Mouse (Mus musculus) mature B cell (primary cell): ENCODE measurements around the gene Cdyl.

Source experiments
- in situ Hi-C: fragments of 300-500 bp; cut with MboI; formaldehyde crosslinking; loops from 2 replicates; pipeline ENCODE4 v1.14.3; 2019

Cdyl gene

GRCm38 (mm10) chr13:35843383-35843782 is 183.8 kb downstream of the Cdyl start:
- in situ Hi-C loops: no loop called here

GRCm38 (mm10) chr13:35845306-35845705 is 185.7 kb downstream of the Cdyl start:
- in situ Hi-C loops: no loop called here

- in situ Hi-C loops: no loop called here
Measured at GRCm38 (mm10) chr13:35848694-35849093, 189.1 kb downstream of the Cdyl start.

DNA sequence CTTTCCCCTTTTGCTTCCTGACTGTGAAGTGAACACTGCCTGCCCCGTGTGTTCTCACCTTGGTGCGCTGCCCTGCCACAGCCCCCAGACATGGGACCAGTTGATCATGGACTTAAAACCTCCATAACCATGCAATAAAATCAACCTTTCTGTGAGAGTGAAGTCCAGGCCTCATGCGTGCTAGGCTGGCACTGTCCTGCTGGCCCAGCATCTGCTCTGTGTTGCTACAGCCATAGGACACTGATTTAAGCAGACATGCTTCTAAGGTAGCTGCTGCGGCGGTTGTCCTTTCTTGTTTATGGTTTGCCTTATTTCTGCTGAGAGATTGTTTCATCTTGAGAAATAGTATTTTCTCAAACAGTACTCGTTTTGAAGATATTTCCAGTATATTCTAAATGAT is 191.9 kb downstream of the Cdyl start:
- in situ Hi-C loops: no loop called here

- in situ Hi-C loops: no loop called here
Measured at GRCm38 (mm10) chr13:35852851-35853575, 193.4 kb downstream of the Cdyl start.

GRCm38 (mm10) chr13:35857486-35857885 is 197.9 kb downstream of the Cdyl start:
- in situ Hi-C loops: no loop called here

- in situ Hi-C loops: no loop called here
Measured at GRCm38 (mm10) chr13:35860916-35861315, 201.3 kb downstream of the Cdyl start.

GRCm38 (mm10) chr13:35870659-35871058 is 211.0 kb downstream of the Cdyl start:
- in situ Hi-C loops: no loop called here

DNA sequence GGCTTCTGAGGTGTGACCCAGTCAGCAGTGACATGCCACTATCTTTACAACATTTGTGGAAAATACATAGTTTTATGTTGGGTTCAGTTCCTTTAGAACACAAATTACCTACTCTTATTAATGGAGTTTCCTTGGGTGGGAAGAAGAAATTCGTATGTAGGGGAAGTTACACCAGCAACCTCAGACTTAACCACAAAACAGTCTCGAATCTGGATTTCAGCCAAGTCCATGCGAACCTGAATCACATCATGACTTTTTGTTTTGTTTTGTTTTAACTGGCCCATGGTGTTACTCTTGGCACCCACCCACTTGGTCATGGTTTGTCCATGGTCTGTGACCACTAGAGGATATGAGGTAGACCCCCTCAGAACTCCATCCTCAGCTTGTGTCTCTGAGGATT is 211.5 kb downstream of the Cdyl start:
- in situ Hi-C loops: no loop called here

GRCm38 (mm10) chr13:35875396-35875795 is 215.8 kb downstream of the Cdyl start:
- in situ Hi-C loops: no loop called here

DNA sequence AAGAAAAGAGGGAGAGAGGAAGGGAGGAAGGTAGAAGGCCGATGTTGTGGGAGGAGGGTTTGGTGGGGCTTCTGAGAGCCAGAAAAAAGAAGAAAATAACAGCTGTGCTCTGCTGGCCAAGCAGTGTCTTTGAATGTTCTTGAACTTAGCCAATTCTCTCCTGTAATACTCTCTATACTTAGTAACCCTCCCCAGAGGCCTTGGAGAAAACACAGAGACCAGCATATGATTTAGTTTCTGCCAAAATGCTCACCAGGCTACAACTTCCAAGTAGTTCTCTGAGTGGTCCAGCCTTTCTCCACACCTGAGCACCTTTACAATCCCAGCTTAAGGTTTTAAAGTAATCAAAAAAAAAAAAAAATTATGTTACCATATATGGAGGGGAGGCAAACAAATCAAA is 218.6 kb downstream of the Cdyl start:
- in situ Hi-C loops: no loop called here

GRCm38 (mm10) chr13:35879068-35879467 is 219.4 kb downstream of the Cdyl start:
- in situ Hi-C loops: no loop called here

DNA sequence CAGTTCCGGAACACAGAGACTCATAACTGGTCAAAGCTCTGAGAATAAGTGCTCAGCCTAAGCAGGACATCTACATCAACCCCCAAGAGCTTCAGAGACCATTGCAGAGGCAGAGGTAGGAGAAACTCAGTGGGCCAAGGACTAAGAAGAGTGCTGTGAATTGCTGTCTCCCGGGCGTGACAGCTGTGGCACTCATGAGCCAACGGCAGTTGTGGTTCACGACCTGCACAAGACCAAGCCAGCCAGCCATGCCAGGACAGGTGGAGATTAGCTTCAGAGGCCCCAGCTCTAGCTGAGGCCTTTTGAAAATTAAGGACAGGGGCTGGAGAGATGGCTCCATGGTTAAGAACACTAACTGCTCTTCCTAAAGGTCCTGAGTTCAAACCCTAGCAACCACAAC is 219.9 kb downstream of the Cdyl start:
- in situ Hi-C loops: no loop called here

- in situ Hi-C loops: no loop called here
Measured at GRCm38 (mm10) chr13:35880555-35881046, 221.0 kb downstream of the Cdyl start.

DNA sequence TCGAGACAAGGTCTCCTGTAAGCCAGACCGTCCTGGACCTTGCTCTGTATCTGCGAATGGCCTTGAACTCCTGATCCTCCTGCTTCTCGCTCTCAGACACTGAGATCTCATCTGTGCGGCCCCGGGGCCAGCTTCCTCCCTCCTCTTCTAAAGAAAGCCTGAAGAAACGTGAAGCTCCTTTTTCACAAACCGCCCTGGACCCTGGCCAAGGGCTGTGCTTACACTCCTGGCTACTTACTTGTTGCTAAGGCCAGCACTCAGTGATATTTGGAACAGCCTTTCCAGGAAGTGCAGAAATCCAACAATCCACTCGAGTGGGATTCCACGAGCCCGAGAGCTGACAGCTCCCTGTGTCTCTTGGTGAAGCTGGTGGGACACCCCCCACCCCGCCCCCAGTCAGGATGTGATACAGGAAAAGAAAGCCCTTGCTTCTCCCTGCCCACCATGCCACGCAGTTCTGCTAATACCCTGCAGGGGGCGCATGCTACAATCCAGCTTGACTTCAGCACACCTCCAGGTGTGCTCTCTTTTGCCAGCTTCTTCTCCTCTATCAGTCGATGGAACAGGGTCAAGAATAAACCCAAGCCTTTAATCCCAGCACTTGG is 226.6 kb downstream of the Cdyl start:
- in situ Hi-C loops: no loop called here

GRCm38 (mm10) chr13:35892866-35893265 is 233.2 kb downstream of the Cdyl start:
- in situ Hi-C loops: no loop called here

GRCm38 (mm10) chr13:35905378-35905777 is 245.7 kb downstream of the Cdyl start:
- in situ Hi-C loops: no loop called here

DNA sequence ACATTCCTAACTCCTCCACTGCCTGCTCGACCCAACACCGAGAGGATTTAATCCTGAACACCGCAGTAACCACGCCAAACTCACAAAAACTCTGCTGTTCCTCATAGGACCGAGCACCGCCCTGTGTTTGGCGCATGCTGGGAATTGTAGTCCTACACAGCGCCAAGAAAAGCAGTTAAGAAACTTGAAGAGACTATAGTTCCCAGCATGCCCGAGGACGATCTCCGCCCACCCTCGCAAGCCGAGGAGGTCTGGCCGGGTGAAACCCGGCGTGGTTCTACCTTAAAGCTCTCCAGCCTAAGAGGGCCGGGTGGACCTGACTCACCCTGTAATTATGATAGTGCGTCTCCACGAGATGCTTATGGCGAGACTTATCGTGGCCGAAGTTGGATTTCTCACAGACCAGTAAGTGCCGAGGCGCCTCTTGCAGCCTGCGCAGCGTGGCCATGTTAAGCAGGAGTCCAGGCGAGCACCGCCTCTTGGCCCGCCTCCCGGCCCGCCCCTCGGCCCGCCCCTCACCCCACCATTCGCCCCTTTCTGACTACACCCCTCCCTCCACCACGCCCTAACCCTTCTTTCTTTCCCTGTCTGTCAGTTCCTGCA is 246.3 kb downstream of the Cdyl start, which contains the start of gene Rpp40:
TSS of gene Rpp40 (minus strand) at position 481 of the 603 bp plus-strand sequence.
- in situ Hi-C loops: no loop called here

DNA sequence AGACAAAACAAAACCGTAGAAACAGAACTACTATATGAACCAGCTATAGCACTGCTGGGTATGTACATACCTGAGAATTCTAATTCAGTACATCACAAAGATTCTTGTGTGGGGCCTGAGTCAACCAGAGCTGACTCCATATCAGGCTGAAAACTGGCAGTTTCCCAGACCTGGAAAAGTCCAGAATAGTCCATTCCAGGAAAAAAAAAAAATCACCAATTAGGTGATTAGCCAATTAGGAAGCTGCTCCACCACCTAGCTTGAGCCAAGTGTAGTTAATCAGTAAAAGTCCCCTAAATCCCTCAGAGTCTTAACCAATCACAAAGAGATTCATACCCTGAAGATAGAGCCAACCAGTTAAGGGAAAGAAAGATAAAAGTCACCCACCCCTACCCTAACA is 251.8 kb downstream of the Cdyl start:
- in situ Hi-C loops: no loop called here
